1 mouse cellular context compared by ENCODE assay signal in the genomic region with DNA sequence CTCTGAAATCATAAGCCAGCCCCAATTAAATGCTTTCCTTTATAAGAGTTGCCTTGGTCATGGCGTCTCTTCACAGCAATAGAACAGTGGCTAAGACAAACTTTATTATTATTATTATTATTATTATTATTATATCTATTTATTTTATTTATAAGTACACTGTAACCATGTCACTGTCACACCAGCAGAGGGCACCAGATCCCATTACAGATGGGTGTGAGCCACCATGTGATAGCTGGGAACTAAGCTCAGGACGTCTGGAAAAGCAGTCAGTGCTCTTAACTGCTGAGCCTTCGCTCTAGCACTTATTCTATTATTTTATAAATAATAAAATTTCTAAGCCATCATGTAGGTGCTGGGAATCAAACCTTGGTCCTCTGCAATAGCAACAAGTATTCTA.
TF ChIP-seq lines count a peak whose summit lies in the region.

No protein-coding gene starts in this region.

TF ChIP-seq in MEL, 35 proteins besides CTCF, POLR2A, EP300 and RAD21 (continued from another document):
- TF ChIP-seq MEF2A (IDR thresholded peaks at IDR 0.05; ENCODE audit: extremely low read depth, insufficient replicate concordance, low read depth, low read length, poor library complexity, severe bottlenecking), result no peak
- no peak for TF ChIP-seq JUND (IDR thresholded peaks at IDR 0.05; ENCODE audit: low read depth, low read length)
- no peak for TF ChIP-seq GABPA (IDR thresholded peaks at IDR 0.05; ENCODE audit: low read depth, low read length)
- TF ChIP-seq TAL1 (IDR thresholded peaks at IDR 0.05; ENCODE audit: low read length), result no peak
- TF ChIP-seq POLR2AphosphoS2 (IDR thresholded peaks at IDR 0.05; ENCODE audit: low read length), result no peak
- no peak for TF ChIP-seq TCF12 (IDR thresholded peaks at IDR 0.05; ENCODE audit: low read depth, low read length)
- no peak for TF ChIP-seq BHLHE40 (IDR thresholded peaks at IDR 0.05; ENCODE audit: borderline replicate concordance, low read depth, low read length)
- no peak for TF ChIP-seq SIN3A (IDR thresholded peaks at IDR 0.05; ENCODE audit: low read length)
- no peak for TF ChIP-seq MAFK (IDR thresholded peaks at IDR 0.05; ENCODE audit: borderline replicate concordance, low read depth, low read length)
- TF ChIP-seq MXI1 (IDR thresholded peaks at IDR 0.05; ENCODE audit: low read depth, low read length), result no peak
- TF ChIP-seq ZC3H11A (IDR thresholded peaks at IDR 0.05; ENCODE audit: low read depth, low read length), result no peak
- TF ChIP-seq GATA1 (IDR thresholded peaks at IDR 0.05; ENCODE audit: low read depth, low read length), result no peak
- no peak for TF ChIP-seq CHD1 (IDR thresholded peaks at IDR 0.05; ENCODE audit: low read depth, low read length)
- no peak for TF ChIP-seq NELFE (IDR thresholded peaks at IDR 0.05; ENCODE audit: low read depth, low read length)
